Mouse (Mus musculus) layer of hippocampus, adult 9-11 months (tissue): ENCODE data around the gene Dus2.
A peak's percentile ranks its signal among the peaks of the same experiment; 100 is the strongest.
"Not testable (repeated sequence)": the region's sequence is repeated elsewhere in the genome, so short reads cannot be mapped to it uniquely, and the experiment has no call there.

Experiments
- DNase-seq: peaks from one replicate; pipeline ENCODE4 v3.0.0; 2022

The Dus2 gene

DNA sequence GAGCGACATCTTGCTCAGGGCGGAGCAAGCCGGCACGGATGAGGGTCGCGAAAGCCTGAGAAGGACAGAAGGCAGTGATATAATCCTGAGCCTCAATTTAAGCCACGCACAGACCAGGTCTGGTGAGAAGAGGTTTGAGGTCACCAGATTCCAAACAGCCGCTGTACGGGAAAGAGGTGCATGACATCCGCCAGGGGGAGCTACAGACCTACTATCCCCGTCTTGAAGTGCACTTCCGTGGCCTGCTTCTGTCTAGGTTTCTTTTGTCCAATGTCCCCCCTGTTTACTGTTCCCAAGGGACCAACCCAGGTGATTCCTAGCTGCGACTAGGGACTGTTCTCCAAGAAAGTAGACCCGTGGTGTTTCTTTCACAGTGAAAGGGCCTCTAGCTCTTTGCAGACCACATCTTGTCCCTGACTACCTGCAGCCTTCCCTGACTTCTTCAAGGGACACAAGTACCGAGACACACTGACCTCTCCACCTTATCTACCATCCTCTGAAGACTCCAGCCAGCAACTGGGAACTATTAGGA, at the start of gene Dus2:
Dus2 (plus strand) TSS at position 482 of the 532 bp plus-strand sequence.
- DNase-seq: peak; percentile 38

DNA sequence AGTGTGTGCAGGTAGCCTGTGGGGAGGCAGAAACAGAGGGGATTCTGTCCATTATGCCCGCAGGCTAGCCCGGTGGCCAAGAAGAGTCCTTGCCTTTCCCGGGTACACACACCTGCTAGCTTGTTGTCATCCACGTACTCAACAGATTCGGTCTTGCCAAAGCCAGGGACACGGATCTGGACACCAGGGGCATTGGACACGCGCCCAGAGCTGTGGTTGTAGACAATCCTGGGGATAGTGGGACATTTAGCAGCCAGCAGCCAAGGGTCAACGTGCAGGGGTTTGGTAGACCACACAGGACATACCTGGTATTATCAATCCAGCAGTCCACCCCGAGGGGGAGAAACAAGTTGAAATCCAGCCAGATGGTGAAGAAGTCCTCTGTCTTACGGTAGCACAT, 49.1 kb upstream of the Dus2 start:
- DNase-seq: no peak

DNA sequence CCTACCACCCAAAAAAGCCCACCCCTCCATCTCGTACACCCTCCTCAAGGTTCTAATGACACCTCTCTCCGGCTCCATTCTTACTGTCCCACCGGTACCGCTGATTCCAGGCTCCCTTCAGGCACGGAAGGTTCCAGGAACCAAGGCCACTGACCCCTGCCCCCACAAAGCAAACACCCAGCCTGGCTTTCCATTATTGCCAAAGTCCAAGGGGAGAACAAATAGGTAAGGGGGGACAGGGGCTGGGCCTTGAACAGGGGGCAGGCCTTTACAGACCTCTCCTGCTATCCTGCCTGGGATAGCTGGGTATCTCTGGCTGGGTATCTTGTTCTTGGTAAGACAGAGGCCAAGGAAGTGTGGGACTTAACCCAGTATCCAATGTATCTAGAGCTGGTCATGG, 48.6 kb upstream of the Dus2 start:
- no peak for DNase-seq

DNA sequence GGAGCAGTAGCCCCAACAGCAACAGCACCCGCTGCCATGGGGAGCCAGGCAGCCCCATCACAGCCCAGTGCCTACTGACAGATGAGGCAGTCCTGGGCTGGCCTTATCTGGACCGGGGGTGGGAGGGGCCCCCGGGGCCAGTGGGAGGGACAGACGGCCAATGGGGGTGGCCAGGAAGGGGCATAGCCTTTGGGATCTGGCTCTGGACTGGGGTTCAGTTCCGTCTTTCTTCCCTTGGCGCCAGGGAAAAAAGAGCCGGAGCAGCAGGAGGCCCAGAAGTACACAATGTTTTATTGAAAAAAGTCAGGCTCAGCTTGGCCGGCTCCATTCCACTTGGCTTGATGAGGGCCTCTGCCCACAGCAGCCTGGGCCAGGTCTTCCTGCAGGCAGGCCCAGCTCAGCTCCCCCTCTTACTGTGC, 47.8 kb upstream of the Dus2 start, which contains the start of gene Lcat:
Lcat (minus strand) TSS at position 62 of the 419 bp plus-strand sequence.
- peak; percentile 64 for DNase-seq

DNA sequence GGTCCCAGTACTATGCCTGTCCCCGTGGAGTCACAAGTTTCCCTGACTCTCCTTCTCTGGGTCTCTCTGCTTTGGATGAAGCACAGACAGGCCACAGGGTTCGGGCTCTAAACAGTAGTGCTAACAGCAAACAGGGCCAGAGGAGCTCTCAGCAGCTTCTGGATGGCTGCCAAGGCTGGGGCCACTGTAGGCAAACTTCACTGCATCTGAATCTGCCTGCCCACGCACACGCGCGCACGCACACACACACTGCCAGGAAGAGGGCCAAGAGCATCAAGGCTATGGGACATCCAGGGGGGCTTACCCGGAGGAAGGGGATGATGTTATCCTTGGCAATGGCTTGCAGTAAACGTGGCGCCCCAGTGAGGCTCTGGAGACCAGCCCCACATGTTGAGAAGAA, 41.8 kb upstream of the Dus2 start:
- DNase-seq: peak; percentile 52

DNA sequence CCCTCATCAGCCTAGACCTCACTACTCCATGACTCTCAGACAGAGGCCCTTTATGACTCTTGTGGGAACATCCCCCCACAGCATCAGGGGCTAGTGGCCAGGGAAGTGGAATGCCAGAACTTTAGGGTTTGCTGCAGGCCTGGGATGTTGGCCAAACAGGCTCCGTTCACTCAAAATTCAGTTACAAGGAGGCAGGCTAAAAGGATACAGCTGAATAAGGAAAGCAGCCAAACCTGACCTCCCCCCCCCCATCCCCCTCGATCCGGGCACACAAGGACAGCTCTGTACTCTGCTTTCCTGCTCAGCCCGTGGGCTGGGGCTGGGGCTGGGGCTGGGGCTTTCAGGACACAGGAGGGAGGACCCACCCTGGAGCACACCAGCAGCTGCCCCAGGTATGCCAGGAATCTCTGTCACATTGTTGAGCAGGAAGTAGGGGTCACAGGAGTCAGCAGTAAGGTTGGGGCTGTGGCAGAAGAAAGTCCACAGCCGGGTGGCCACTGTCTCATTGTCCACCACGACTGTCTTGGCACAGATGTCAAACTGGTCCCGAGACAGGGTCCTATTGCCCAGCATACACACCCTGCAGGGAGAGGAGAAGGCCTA, 40.0 kb upstream of the Dus2 start:
- peak; percentile 71 for DNase-seq

DNA sequence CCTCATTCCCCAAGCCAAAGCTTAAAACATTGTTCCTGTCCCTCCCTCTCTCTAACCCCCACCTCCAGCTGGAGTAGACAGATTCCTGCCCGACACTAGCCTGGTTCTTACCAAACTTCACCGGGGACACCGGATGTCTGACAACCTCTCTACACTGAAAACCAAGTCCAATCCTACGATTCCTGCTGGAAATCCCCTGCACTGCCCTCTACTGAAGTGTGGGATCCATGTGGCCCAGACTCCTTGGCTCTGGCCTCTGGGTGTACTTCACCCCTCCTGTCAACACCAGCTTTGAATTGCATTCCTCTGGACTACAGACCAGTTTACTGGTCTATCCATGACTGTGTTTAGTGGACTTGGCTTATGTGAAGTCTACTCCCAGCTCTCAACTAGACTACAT, 34.6 kb upstream of the Dus2 start:
- DNase-seq: no peak

DNA sequence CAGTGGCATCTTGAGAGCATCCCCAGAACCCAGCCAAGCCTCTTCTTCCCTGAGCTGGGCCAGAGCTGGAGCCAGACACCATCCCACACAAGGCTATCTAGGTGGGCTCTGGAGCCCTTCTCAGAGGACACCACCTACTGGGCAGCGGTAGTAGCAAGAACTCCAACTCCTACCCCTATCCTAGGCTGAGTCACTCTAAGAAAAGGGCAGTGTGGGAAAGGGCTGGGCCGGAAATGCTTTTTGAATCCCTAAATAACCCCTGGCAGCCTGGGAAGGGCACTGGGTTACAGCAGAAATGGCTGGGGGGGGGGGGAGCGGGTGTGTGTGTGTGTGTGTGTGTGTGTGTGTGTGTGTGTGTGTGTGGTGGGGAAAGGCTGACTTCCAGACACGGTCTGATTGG, 33.3 kb upstream of the Dus2 start:
- no peak for DNase-seq

DNA sequence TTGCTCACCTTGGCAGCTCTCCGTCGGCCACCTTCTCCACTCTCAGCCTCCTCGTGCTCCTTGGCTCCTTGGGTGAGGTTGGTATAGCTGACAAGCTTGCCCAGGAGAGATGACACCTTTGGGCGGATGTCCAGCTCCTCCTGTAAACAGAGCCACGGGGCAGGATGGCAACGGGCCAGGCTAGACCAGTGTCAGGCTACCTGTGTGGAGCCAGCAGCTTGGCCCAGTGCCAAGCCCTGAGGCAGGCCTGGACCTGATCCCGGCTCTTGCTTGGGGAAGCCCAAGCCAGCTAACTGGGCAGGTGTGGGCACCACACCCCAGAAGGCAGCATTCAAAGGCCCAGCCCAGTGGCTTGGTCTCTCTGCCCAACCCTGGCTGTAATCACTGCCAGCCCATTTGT, 31.8 kb upstream of the Dus2 start:
- DNase-seq: no peak

DNA sequence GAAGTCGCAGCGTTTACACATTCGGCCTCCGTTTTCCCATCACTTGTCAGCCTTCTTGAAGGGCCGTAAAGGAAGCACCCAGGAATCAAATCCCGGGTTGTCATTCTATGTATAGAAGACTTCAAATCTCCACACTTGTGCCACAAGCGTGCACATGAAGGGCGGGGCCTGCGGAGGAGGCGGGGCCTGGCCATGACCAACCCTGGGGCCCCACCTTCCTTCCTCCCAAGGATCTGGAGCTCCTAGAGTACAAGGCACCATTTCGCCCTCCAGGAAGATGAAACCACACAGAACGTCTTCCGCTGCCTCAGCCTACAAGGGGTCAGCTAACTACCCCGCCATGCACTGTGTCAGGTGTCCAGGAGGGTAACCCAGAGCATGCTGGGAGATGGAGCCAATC, 30.0 kb upstream of the Dus2 start:
- no peak for DNase-seq

DNA sequence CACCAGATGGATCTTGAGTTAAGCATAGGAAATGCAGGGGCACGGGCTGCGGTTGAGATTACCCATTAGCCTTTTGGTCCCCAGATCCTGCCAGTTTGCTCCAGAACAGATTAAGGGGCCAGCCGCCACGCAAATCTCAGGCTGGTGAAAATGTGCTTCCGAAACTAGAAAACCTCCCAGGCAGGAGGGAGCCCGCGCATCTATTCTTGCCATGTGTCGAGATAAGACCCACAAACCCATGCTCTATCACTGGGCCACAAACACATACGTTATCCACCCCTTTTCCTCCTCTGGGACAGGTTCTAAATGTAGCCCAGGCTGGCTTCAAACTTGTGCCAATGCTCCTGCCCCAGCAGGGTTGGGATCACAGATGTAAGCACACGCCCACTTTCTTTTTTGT, 29.6 kb upstream of the Dus2 start:
- no peak for DNase-seq

DNA sequence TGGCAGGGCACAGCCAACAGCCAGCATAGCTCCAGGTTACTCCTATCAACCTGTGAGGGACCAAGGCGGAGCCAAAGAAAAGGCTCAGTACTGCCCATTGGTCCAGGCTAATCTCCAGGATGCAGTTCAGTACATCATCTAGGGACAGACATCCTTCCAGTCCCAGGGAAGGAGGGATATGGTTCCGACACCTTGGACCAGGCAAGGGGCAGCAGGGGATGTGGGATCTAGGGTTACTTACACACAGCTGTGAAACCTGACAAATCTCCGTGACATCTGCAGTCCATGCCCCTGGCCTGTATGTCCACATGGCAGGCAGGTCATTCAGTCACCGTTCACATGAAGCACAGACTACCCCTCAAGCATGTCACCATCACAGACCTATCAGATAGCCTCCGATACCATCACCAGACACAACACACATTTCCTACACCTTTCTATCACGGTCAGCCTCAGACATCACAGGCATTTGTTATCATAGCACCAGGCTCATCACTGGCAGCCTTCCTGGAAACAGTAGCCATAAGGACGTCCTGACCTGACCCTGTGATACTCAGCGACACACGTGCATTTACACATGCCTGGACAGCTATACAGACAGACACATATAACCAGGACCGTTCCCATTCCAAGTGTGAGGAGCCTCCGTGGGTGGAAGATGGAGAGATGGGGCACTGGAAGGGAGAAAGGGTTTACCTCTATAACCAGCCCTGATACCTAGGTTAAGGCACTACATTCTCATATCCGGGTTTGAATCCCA, 26.5 kb upstream of the Dus2 start:
- no peak for DNase-seq

DNA sequence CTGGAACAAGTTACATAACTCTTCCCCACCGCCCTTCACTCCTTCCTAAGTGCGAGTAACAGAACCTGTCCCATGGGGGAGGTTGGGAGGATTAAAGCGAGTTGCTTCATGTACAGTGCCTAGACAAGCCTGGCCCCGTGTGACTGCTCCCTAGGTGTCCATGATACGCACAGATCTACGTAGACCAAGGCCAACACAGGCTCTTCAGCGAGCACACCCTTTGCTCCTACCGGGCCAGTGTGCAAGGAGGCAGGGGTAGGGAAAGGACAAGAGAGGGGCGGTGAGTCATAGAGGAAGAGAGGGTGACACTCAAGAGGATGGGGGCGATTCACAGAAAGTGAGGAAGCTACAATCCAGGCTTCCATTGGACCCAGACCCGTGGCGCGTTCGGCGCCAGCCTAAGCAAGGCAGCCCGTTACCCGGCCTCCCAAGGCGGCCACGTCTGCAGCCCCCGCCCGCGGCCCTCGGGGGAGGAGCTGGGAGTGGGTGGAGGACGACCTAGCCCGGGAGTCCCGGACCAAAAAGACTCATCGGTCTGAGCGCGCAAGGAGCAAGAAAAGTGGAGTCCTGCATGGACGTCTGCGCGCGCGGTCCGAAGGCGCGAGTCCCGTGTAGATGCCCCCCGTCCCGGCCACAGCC, 25.8 kb upstream of the Dus2 start:
- DNase-seq: no peak

DNA sequence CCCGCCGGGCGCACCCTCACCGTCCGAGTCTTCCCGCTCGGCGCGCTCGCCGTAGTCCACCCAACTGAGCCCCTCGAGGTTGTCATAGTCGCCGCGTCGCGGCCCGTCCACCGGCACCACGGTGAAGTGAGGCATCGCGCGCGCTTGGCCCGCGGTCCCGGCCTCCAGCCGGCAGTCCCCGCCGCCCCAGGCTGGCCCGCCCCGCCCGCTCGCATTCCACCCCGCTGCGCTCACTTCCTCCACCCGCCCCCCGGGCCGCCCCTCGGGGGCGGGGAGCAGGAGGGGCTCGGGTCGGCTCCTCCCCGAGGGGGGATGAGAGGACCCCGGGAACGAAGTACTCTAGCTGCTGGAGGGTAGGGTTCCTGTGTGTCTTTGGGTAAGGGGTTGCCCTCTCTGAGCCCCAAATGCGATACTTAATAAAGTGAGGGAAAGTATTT, 25.2 kb upstream of the Dus2 start, which contains the start of gene Slc12a4:
Slc12a4 (minus strand) TSS at position 193 of the 437 bp plus-strand sequence.
- DNase-seq: peak; percentile 43

DNA sequence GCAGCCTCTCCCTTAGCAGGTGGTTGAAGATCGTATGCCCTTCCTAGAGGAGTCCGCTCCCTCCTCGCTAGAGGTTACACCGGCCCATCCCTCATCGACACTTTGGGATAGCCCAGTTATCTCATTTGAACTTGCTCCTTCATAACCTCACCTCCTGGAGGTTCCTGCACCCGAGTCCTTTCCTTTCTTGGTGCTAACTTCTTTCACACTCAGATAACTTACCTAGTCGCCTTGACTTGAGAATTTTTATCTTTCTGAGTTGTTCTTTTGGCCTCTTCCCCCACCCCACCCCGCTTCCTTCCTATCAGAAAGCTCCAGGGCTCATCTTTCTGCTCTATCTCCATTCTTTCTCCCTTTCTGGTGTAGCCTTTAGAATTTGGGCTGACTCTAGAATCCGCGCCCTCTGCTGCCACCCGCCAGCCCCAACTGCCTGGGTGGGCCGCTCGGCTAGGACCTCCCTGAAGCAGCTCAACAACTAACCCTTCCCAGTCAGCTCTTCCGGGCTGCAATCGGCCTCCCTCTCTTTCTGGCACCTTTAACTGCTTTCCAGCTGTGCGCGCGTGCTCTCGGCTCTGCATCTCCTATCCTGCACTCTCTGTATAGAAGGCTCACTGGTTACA, 24.3 kb upstream of the Dus2 start:
- no peak for DNase-seq

DNA sequence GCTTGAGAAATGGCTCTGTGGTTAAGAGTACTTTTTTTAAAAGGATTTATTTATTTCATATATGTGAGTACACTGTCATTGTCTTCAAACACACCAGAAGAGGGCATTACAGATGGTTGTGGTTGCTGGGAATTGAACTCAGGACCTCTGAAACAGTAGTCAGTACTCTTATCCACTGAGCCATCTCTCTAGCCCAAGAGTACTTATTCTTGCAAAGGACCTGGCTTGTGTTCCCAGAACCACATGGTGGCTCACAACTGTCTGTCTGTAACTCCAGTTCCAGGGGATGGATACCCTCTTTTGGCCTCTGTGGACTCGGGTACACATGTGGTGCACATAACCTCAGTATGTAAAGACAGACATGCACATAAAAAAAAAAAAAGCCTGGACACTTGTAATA, 21.8 kb upstream of the Dus2 start:
- no peak for DNase-seq

DNA sequence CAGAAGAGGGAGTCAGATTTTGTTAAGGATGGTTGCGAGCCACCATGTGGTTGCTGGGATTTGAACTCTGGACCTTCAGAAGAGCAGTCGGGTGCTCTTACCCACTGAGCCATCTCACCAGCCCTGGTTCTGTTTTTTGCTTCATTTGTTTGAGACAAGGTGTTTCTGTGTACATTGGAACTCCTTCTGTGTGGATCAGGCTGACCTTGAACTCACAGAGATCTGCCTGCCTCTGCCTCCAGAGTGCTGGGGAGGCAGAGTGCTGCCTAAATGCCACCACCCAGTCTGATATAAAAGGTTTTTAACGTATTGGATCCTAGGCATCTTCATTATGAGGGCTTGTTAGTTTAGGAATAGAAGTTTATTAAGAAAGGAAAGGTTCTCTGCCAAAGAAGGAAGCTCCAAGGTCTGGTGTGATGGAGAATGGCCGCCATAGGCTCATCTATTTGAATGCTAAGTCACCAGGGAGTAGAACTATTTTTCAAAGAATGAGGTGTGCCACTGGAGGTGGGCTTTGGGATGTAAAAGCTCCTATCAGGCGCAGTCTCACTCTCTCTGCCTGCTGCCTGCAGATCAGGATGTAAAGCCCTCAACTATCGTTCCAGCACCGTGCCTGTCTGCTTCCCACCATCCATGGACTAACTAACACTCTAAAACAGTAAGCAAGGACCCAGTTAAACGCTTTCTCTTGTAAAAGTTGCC, 20.0 kb upstream of the Dus2 start:
- DNase-seq: no peak

DNA sequence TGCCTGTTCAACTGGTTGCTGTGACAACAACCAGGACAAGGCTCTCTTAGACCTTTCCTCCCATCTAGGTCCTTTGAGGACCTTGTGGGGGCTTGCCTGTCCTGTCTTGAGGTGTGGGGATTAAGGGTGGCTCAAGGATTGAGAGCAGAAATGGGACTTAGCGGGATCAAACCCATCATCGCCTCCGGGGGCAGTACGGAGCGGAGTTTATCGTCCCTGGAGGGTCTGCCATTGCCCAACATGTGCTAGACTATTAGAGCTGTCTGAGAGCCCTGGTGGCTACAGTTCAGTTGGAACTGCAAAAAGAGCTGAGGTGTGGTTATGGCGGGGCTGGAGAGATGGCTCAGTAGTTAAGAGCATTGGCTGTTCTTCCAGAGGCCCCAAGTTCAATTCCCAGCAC, 15.8 kb upstream of the Dus2 start:
- no peak for DNase-seq

DNA sequence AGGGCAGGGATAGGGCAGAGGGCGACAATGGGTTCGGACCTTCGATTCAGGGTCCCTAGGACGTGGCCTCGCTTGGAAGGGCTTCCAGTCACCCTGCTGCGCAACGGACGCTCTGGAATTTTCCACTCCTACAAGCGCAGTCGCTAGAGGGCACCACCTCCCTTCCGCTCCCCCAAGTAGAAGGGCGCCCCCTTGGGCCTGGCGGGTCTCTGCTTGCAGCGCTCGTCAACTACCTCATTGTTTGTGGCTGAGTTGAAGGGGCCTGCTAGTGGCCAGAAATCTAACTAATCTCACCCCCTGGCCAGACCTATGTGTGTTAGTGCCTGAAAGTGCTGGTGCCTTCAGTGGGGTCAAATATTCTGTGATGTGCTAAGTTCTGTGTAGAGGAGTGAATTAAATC, 11.8 kb upstream of the Dus2 start, which contains the start of gene Dpep3:
Dpep3 (minus strand) TSS at position 105 of the 400 bp plus-strand sequence.
- no peak for DNase-seq

DNA sequence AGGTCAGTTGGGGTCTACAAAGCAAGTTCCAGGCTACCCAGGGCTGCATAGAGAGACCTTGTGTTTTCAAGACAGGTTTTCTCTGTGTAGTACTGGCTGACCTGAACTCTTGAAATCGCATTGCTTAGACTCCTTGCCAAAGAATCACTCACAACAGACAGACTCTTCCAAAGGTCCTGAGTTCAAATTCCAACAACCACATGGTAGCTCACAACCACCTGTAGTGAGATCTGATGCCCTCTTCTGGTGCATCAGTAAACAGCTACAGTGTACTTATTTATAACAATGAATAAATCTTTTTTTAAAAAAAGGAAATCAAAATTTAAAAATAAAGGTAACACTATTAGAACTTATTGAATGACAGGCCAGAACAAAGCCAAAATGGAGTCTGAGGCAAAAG, 10.0 kb upstream of the Dus2 start:
- no peak for DNase-seq

DNA sequence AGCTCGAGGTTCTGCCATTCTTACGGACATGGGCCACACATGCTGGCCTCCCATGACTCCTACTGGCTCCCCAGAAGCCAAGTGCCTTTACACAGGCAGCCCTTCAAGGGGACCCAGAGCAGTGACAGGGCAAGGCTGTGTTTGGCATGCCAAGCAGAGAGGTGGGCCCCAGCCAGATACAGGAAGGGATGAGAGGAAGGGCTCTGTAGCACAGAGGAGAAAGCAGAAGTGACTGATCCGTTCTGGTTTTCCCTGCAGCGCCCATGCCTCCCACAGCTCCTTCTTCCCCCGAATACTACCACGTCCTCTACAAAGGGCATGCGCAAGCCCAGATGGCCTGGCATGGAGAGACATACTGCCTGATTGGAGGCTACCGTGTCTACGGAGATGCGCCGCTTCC, 7.7 kb upstream of the Dus2 start:
- DNase-seq: not testable (repeated sequence)

DNA sequence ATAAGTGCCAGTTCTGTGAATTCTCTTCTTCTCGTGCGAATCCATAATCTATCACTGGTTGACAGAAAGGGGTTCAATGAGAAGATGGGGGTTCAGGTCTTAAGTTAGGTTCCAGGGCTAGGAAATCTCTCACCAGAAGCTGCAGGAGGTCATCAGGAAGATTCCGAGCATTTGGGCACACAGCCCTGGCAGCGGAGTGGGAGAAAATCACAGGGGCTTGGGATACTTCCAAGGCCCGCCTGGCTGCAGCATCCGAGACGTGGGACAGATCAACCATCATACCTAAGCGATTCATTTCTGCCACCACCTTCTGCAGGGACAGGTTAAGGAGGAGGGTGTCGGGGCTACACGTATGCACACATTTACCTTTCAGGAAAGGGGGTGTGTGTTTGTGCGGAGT, 2.6 kb upstream of the Dus2 start:
- no peak for DNase-seq

DNA sequence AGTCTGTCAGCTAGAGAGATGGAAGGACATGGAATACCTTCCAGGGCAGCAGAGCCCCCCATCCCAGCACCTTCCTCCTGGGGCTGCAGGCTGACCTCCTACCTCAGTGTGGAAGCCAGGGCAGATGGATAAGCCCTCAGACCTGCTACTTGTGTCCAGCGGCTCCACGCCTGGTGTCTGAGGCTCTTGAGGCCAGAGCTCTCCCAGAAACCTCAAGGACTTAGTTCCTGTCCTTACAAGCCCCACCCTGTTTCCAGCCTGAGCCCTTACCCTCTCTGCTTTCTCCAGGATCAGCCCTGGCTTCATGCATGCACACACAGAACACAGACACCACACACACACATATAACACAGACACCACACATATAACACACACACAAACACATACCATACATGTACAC, 409 bp downstream of the Dus2 start:
- no peak for DNase-seq
